Mouse (Mus musculus) thymus, adult 2 months (tissue): Measurements from ENCODE around the gene Sesn2.

ENCODE experiments used
- CTCF ChIP-seq: fragments of 200-500 bp; IDR thresholded peaks from 2 replicates; pipeline ENCODE4 v1.5.1; 2012; ENCODE audit warnings: mild to moderate bottlenecking, control low read depth, low read length, moderate library complexity, borderline replicate concordance; ENCODE audit not compliant: control insufficient read depth, poor library complexity, insufficient read depth; ENCODE audit errors: extremely low read depth
- POLR2A ChIP-seq: fragments of 200-500 bp; IDR thresholded peaks from 2 replicates; pipeline ENCODE4 v1.6.1; 2012; ENCODE audit warnings: mild to moderate bottlenecking, low read length, control low read depth, moderate library complexity; ENCODE audit not compliant: control insufficient read depth, poor library complexity, insufficient read depth; ENCODE audit errors: extremely low read depth

- TF ChIP-seq POLR2A (no peak), CTCF (no peak)
Observed at GRCm38 (mm10) chr4:132503344-132503743, 7.0 kb downstream of the Sesn2 start.
